Mouse (Mus musculus): ENCODE data around the gene Cphx2.
"Not testable (repeated sequence)": the region's sequence is repeated elsewhere in the genome, so short reads cannot be mapped to it uniquely, and the experiment has no call there.

The Cphx2 gene

DNA sequence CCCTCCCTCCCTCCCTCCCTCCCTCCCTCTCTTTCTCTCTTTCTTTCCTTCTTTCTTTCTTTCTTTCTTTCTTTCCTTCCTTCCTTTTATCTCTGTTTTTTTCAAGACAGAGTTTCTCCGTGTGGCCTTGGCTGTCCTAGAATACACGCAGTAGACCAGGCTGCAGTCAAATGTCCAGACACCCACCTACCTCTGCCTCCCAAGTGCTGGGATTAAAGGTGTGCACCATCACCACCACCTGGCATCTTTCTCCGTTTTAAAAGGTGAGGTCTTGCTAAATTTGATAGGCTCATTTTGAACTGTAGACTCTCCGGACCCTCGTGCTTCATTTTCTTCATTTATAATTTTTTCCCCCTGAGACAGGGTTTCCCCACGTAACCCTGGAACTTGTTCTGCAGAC is at the start of gene Cphx2:
TSS of gene Cphx2 (plus strand) at position 301 of the 400 bp plus-strand sequence.
- not testable (repeated sequence) for DNase-seq

DNA sequence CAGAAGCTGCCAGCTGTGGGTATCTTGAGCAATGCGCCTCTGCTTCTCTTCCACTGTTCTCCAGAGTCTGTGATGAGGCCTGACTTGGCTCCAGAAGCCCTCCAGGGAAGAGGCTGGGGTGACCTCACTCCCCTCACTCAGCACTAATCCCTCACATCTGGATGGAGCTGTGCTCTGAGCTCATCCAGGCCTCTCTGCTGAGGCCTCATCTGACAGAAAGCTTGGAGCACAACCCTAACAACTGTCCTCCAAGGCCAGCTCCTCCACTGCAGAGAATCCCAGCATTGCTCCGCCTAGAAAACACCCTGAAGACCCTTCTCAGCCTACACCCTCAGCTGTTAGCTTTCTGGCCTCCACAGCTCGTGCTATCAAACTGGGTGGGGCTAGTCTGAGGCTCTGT is 47.0 kb upstream of the Cphx2 start:
- not testable (repeated sequence) for DNase-seq

DNA sequence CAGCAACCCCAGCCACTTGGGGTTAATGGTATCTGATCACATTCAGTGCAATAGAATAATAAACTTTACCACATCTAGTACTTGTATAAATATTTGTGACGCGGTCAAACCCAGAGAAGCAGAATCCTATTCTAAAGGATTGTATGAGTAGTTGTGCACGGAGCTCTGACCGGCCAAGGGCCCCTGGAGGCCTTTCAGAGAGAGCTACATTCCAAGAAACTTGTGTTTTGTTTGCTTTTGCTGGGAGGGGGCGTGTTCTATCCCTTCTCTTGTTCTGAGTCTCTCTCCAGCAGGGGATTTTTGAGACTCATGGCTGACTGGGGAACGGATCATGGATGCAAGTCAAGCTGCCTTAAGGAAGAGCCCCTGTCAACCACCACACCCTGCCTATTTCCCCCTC is 45.9 kb upstream of the Cphx2 start:
- not testable (repeated sequence) for DNase-seq

DNA sequence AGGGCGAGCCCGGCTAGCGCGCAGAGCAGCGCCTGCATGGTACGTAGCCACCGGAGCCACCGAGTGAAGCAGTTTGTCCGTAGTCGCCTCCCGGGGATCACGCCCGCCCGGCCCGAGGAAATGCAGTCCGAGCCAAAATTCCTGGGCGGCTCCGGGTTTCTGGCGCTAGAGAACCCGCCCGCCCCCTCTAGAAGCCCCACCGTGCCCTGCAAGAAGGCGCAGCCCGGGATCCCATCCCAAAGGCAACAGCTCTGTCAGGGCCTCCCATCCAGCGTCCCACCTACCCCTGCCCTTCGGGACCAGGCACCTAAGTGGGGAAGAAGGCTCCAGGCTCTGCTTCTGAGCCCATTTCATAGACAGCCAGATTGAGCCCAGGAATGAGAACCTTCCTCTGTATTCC is 38.7 kb upstream of the Cphx2 start, which contains the start of gene Gm9780:
TSS of gene Gm9780 (minus strand) at position 101 of the 400 bp plus-strand sequence.
- DNase-seq = not testable (repeated sequence)

DNA sequence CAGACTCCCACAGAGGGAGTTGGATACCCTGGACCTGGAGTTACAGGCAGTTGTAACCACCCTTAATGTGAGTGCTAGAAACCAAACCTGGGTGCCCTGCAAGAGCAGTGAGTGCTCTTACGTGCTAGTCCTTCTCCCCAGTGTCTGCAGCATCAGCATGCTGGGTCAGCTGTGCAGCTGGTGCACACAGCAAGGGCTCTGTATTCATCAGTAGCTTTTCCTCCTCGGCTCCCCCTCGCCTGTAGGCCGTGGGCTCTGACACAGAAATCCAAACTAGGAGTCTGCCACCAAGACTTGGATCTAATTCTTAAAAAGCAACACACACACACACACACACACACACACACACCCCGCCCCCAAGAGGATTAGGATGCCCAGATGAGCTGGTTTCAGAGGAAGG is 36.3 kb upstream of the Cphx2 start:
- DNase-seq = not testable (repeated sequence)

DNA sequence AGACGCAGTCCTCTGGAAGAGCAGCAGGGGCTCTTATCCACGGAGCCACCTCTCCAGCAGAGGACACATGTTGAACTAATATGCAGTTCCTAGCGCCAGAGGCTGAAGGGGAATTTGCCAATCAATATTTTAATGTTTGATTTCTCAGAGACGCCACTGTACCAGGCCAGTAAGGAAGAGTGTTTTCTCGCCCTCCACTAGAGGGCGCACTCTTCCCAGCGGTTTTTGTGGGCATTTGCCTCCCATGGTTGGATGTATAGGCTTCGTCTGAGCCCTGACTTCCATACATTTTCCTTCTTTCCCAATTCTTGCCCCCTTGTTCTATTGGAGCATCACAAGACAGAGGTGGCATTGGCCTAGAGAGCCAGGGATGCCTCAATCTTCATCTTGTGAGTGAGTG is 34.3 kb upstream of the Cphx2 start:
- not testable (repeated sequence) for DNase-seq

DNA sequence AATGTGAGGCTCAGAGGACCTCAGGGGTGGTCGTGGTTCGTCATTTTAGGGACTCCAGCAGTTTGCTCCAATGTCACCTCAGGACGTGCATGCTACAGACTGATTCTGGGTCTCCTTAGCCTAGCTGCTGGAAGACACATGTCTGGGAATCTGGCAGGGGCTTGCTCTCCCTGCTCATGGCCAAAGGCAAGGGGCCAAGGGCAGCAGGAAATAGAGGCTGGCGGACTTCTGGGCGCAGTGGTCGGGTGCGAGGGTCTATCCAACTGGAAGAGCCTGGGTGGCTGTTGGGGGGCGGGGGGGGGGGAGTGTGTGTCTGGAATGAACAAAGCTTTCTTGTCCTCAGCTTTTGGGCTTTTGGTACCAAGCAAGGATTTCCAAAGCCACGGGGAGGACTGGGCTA is 32.5 kb upstream of the Cphx2 start:
- not testable (repeated sequence) for DNase-seq

DNA sequence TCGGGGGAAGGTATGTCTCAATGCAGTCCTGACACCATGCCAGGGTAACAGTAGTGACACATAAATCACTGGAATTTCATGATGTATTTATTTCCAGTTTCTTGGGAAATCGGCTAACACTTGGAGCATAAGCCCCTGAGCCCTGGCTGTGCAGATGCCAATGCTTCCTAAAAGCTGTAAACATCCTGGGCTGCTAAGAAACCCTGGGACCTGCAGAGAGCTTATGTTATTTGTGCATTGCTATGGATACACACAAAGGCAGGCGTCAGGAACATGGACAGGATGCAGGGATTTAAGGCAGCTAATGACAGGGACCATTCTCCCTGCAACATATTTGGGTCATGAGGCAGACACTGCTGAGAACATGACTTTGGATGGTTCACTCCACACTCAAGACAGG is 23.1 kb upstream of the Cphx2 start:
- DNase-seq = not testable (repeated sequence)

DNA sequence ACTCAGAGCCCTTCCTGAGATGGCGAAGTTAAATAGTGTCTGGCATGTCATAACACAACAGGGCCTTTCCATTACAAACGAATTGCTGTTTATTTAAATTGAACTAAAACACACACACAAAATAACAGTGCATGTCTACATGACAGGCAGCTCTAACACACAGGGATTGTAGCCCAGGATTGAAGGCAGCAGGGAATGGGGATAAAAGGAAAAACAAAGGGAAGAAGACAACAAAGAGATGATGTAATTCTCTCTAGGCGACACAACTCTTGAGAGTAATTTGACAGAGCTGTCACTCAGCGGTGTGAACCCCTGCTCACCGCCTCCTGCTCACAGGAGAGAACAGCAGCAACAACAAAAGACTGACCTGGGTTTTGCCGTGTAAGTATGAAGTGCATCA is 22.0 kb upstream of the Cphx2 start:
- not testable (repeated sequence) for DNase-seq

DNA sequence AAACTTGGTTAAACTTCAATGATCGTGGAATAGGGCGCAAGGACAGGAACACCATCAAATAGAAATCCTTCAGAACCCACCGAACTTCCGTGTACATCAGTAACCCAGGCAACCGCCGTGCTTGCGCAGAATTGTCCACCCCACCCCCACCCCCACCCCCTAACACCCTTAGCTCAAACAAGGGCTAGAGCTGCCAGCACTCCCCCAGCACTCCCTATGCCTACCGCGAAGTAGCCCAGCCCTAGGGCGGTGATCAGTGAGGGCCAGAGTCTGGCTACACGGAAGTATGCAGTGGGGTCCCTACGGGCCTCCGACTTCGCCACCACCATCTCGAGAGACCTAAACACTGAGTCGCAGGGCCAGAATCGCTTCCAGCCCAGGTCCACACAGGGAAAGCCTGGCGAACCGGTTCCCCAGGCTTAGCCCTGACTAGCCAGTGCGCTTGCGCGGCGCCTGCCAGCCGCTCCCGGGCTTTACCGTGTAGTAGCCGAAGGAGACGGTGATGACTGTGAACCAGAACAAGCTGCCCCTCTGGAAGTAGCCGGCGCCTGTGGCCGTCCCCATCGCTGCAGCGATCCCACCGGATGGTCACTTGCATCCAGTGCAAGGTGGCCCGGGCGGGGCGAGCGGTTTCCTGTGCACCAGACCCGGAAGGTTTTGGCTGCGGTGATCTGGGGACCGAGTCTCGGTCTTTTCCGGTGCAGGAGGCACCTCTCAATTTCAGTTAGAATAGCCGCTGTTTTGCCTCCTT is 14.6 kb upstream of the Cphx2 start:
- not testable (repeated sequence) for DNase-seq

DNA sequence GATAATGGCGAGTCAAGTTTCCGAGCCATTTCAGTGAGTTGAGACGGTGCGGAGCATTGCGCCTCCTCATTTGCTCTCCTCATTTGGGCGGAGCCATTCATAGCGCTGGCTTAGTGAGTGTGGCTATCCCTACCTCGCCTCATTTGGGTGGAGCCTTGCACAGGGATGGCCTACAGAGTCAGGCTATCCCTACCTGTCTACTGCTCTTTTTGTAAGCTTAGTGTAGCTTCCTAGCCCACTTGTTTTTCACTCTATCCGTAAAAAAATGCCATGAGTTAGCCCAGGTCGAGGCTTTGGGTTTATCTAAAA is 14.0 kb upstream of the Cphx2 start, which contains the start of gene Tmem254c:
TSS of gene Tmem254c (minus strand) at position 31 of the 309 bp plus-strand sequence.
- not testable (repeated sequence) for DNase-seq

DNA sequence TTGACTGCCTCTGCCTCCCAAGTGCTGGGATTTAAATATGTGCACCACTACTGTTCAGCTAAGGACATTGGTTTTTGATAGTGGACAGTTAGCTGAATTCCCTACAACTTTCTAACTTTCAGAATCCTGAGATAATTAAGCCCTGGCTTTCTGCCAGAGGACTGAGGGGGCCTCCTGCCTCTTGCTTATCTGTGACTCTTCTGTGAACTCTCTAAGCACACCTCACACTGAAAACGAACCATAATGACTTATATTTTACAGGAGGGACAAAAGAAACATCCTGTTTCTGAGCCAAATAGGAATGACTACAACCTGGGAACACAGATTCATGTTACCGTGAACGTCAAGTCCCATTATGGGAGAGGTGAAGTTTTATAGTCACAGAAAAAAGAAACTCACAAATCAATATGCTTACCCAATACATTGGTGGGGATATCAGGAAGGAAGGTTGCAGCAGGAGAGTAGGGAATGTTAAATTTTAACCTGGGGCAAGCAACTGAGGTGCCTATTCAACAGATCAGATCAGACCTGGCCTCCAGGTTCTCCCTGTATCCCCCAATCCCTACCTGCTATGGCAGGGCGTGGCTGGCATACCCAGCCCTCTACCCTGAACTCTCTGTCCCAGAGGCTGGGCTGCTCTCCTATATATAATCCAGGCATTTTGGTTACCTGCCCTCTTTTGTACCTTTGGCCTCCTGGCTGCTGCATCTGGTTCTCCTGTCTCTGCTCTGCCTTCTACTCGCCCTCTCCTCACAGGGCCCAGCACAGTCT is 4.5 kb upstream of the Cphx2 start:
- DNase-seq = not testable (repeated sequence)

DNA sequence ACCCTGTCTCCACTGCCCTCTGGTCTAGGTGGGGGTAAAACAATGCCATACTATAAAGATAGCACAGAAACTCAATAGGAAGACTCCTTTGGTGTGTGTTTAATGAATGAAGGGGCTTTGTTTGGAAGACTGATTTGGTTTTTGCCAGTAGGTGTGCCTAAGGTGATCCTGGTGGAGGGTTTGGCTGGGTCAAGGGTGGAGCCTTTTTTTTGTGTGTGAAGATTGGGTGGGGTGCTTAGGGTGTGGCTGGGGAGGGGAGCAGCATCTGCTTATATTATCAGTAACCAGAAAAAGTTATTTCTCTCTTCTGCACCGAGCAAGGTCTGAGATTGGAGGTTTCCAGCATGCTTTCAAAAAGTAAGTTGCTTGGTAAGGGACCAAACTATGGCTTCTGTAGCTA is 681 bp downstream of the Cphx2 start, which contains the start of gene Cphx3:
TSS of gene Cphx3 (plus strand) at position 301 of the 400 bp plus-strand sequence.
- not testable (repeated sequence) for DNase-seq

DNA sequence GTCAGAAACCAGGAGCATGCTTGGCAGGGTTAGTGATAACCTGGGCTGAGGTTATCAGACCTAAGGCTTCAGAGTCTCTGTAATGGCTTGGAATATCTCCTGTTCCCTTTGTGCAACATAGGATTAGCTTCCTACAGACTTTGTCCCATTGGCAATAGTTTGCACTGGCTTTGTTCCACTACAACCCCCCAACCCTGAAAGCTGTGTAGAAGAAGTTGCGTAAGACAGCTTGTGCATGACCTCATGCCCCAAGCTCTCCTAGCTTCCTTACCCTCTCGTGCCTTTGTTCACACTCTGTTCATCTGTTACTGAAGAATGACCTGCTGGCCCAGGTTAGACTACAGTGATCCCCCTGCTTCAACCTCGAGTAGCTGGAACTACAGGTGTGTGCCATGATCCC is 16.3 kb downstream of the Cphx2 start:
- DNase-seq = not testable (repeated sequence)

DNA sequence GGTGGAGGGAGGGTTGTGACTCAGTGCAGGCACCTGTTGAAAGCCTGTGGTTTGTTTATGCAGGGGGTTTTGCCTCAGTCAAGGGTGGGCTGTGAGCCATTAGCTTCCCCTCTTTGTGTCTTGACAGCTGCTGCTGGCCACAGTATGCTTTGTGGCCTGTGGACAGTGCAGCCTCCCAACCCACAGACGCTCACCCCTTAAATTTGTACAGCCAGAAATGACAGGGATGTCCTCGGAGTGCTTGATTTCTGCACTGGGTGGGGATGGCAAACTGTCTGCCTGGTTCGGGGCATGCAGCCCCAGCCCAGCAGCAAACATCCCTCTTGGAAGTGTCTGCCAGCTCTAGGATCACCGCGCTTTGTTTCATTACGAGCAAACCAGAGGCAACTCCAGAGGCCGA is 36.8 kb downstream of the Cphx2 start, which contains the start of gene Duxbl2:
TSS of gene Duxbl2 (plus strand) at position 200 of the 400 bp plus-strand sequence.
- DNase-seq = not testable (repeated sequence)

DNA sequence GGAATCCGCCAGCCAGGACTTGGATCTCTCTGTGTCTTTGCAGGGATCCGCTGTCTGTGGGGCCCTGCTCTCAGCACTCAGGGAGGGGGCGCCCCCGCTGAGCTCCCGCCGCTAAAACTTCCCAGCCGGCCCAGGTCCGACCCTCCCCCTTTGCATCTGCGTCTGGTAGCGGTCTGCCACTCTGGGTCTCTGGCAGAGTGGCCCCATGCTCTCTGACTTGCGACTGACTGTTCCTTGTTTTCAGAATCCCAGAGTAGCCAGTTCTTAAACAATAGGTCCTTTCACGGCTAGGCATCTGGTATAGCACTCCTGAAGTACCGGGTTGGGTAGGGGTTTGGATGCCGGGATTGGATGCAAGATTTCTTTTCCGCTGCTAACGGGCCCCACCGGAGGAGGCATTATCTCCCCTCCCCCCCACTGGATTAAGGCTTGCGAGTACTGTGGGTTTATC is 37.3 kb downstream of the Cphx2 start:
- DNase-seq = not testable (repeated sequence)

DNA sequence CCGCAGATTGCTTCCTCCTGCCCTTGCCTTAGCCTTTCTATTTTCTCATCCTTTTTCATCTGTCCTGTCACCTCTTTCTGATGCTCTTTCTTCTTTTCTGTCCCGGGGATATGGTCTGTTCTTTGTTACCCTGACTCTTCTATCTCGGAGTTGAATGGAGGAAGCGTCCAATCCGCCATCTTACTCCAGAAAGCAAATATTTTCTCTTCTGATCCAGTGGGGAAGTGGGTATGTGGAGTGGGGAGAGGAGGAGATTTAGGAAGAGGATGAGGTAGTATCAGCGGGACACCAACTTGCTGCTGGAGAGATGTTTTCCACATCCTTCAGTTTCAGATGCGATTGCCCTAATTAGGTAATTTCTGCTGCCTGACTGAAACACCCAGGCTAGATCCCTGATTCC is 37.8 kb downstream of the Cphx2 start:
- DNase-seq = not testable (repeated sequence)

All from thymus, adult 18-20 months (tissue).